Mouse (Mus musculus) hindbrain, embryonic 14.5 days (tissue): ENCODE data around the gene Prss29. TPM values are rescaled to one million over a fixed set of nuclear protein-coding genes. Genes with fewer than 3 reads are reported as not detected.

Experiments used
- ATAC-seq: fragments of 200-750 bp; cut with Nextera tagmentation; 2 replicates; pipeline ENCODE4 v1.8.0; 2017; ENCODE audit warnings: moderate number of reproducible peaks, mild to moderate bottlenecking, moderate TSS enrichment, moderate library complexity; ENCODE audit not compliant: low FRiP score
- DNase-seq: peaks from one replicate; pipeline ENCODE4 v3.0.0-alpha.2; 2015; ENCODE audit warnings: low spot score
- H3K27ac ChIP-seq: fragments of 300-500 bp; sonication (generic); 2 replicates; pipeline ENCODE4 v1.5.1; 2014; ENCODE audit warnings: mild to moderate bottlenecking, moderate library complexity
- H3K27me3 ChIP-seq: fragments of 300-500 bp; sonication (generic); 2 replicates; pipeline ENCODE4 v1.6.1; 2014; ENCODE audit warnings: mild to moderate bottlenecking, low read length, mixed read lengths; ENCODE audit not compliant: control insufficient read depth, insufficient read depth
- H3K36me3 ChIP-seq: fragments of 300-500 bp; sonication (generic); replicated peaks from 2 replicates; pipeline ENCODE4 v1.6.1; 2014; ENCODE audit not compliant: control insufficient read depth, insufficient read depth
- H3K4me1 ChIP-seq: fragments of 300-500 bp; sonication (generic); replicated peaks from 2 replicates; pipeline ENCODE4 v1.6.1; 2014; ENCODE audit warnings: antibody characterized with exemption, low read length, mixed read lengths; ENCODE audit not compliant: control insufficient read depth, insufficient read depth
- H3K4me2 ChIP-seq: fragments of 300-500 bp; sonication (generic); replicated peaks from 2 replicates; pipeline ENCODE4 v1.6.1; 2014; ENCODE audit warnings: mild to moderate bottlenecking, moderate library complexity
- H3K4me3 ChIP-seq: fragments of 300-500 bp; sonication (generic); replicated peaks from 2 replicates; pipeline ENCODE4 v1.5.1; 2014; ENCODE audit warnings: mild to moderate bottlenecking, low read length
- H3K9ac ChIP-seq: fragments of 300-500 bp; sonication (generic); 2 replicates; pipeline ENCODE4 v1.6.1; 2014
- H3K9me3 ChIP-seq: fragments of 300-500 bp; sonication (generic); 2 replicates; pipeline ENCODE4 v1.6.1; 2016; ENCODE audit warnings: low read length; ENCODE audit not compliant: control insufficient read depth
- WGBS: fragments of 180-500 bp; shearing (Covaris S2); extraction: QIAGEN DNeasy Blood & Tissue Kit; methylation state at CpG from one replicate; pipeline ENCODE4 v1.1.7; 2014; 5-methylcytosine and 5-hydroxymethylcytosine counted together
- polyA plus RNA-seq: library from polyadenylated mRNA; unstranded; fragments of >200 nt; fragmentation: Nextera tagmentation; extraction: Ambion mirVana; gene quantifications from 2 replicates; pipeline ENCODE4 v1.2.1, GENCODE M21; 2014

The Prss29 gene
- polyA plus RNA-seq, 1 experiment from 2014 or later = not detected

DNA sequence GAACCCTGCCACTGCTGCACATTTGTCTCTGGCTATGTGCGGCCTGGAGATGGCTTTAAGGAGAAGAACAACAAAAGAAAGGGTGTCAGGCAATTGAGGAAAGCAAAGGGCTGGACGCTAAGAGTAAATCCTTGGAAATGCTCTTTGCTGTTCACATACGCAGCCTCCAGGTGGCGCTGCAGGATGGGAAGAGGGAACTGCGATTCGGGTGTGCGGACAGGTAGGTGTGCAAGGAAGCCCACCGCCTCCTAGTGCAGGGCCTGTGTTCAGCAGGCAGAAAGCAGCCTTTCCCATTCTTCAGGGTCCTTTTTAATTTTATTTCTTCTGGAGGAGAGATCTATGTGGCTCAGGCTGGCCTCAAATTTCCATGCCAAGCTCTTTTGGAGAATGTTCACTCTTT is 15.5 kb downstream of the Prss29 start:
- Histone ChIP-seq H3K27me3 (no peaks in the 10 kb centered on the region), H3K9me3 (no peaks in the 10 kb centered on the region), H3K27ac (no peak overlapping the region), H3K4me3 (no peak overlapping the region), H3K9ac (no peak overlapping the region), H3K36me3 (no peaks in the 10 kb centered on the region), H3K4me2 (no peak overlapping the region), H3K4me1 (no peaks in the 10 kb centered on the region)
- 4% methylated on average over 8 of the region's 8 CpGs for WGBS
- ATAC-seq (no peak), DNase-seq (peak; percentile 85)

DNA sequence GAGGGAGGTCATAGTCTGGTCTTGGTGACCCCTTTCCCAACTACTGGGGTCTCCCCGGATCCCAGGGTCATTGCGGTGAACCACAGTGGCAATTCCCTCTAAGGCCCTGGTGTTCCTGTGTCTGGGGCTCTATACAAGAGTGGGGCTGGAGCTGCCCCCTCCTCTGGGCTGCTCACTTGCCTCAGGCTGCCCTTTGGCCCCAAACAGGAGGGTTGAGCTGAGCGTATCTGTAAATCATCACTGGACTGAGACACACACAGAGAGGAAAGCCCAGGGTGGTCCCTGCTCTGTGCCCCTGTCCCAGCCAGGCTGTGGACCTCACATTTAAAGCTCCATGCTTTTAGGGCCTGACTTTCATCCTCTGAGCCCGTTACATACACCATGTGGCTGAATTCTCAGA is 19.8 kb downstream of the Prss29 start:
- no peaks in the 10 kb centered on the region for H3K4me1 ChIP-seq
- H3K4me2 ChIP-seq = no peak overlapping the region
- no peak overlapping the region for H3K4me3 ChIP-seq
- no peaks in the 10 kb centered on the region for H3K36me3 ChIP-seq
- H3K27ac ChIP-seq = no peak overlapping the region
- H3K9ac ChIP-seq = no peak overlapping the region
- WGBS = 79% methylated on average over 4 of the region's 4 CpGs
- DNase-seq (no peak), ATAC-seq (no peak)
- H3K9me3 ChIP-seq = no peaks in the 10 kb centered on the region
- H3K27me3 ChIP-seq = no peaks in the 10 kb centered on the region

DNA sequence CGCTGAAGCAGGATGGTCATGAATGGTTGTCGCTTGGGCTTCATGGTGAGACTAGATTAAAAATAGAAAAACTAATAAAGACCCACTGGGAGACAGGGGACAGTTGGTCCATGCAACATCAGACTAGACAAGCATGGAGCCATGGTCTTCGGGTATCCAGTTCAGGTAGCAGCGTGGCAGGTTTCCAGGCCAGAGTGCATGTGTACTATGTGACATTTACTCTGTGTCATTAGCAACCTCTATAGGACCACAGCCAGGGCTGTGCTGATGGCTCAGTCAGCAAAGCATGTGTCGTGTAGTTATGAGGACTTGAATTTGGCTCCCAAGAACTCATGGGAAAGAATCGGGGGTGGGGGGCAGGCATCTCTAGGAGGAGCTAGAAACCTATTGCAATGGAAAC is 21.5 kb downstream of the Prss29 start:
- Histone ChIP-seq H3K4me1 (no peaks in the 10 kb centered on the region), H3K9ac (no peak overlapping the region), H3K27ac (no peak overlapping the region), H3K27me3 (no peaks in the 10 kb centered on the region), H3K36me3 (no peaks in the 10 kb centered on the region), H3K4me3 (no peak overlapping the region), H3K4me2 (no peak overlapping the region), H3K9me3 (no peaks in the 10 kb centered on the region)
- WGBS = 84% methylated on average over 6 of the region's 6 CpGs
- ATAC-seq = no peak
- DNase-seq = no peak

DNA sequence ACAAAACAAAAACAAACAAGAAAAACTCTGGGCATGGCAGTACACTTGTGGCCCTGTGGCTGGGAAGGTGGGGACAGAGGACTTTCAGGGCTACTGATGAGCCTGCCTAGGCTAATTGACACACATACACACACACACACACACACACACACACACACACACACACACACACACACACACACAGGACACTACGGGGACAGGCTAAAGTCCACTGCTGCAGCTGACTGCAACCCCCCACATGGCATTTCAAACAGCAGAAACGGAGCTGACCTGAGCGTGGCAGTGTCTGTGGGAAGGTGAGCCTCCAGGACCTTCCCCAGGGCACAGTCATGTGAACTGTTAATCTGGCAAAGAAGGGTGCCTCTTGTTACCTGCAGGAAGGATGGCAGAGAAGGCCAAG is 23.0 kb downstream of the Prss29 start:
- Histone ChIP-seq H3K36me3 (no peaks in the 10 kb centered on the region), H3K27me3 (no peaks in the 10 kb centered on the region), H3K27ac (no peak overlapping the region), H3K9ac (no peak overlapping the region), H3K4me3 (no peak overlapping the region), H3K4me2 (no peak overlapping the region), H3K9me3 (no peaks in the 10 kb centered on the region), H3K4me1 (no peaks in the 10 kb centered on the region)
- WGBS = 59% methylated on average over 3 of the region's 3 CpGs
- DNase-seq (no peak), ATAC-seq (no peak)

DNA sequence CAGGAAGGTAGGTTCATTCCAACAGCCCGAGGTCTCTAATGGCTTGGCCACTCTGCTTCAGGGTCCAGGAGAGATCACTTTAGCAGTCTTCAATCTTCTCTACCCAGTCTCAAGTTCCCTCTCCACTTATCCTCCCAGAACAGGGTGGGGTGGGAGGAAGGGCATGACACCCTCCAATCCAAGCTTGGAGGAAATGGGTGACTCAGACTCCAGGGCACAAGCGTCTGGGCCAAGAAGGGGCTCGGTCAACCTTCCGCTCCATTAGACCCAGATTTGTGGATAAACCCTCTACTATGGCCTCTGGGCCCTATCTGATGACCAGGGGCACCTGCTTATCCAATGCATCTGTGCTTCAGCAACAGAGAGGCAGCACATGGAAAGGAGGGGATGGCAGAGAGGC is 27.0 kb downstream of the Prss29 start, which contains the start of gene Tpsab1:
Gene Tpsab1 (minus strand): TSS at position 101 of the 400 bp plus-strand sequence.
- H3K4me3 ChIP-seq = no peak within 1 kb of the TSS
- no peak within 1 kb of the TSS for H3K4me2 ChIP-seq
- H3K4me1 ChIP-seq = no peaks in the 10 kb centered on the region
- no peaks in the 10 kb centered on the region for H3K36me3 ChIP-seq
- ATAC-seq = no peak
- no peaks in the 10 kb centered on the region for H3K27me3 ChIP-seq
- H3K9me3 ChIP-seq = no peaks in the 10 kb centered on the region
- H3K27ac ChIP-seq = no peak within 1 kb of the TSS
- no peak within 1 kb of the TSS for H3K9ac ChIP-seq
- WGBS = 93% methylated on average over 4 of the region's 4 CpGs
- DNase-seq = no peak

DNA sequence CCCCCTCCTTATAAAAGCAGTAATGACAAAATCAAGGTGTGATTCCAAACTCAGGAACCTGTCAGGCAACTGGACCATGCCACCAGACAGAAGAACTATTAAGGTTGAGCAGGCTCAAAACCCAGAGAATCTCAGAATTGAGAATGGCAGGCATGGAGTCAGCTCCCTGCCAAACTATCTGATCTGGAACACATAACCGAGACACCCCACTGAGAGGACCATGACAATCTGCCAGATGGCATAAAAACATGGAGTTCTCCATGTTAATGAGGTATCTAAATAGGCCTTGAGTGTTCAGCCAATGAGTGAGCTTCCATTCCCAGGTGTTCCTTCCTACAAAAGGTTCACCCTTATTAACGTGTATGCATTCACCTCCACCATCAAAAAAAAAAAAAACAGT is 42.8 kb downstream of the Prss29 start:
- Histone ChIP-seq H3K4me1 (no peaks in the 10 kb centered on the region), H3K27ac (no peak overlapping the region), H3K9ac (no peak overlapping the region), H3K9me3 (no peaks in the 10 kb centered on the region), H3K4me3 (no peak overlapping the region), H3K36me3 (no peaks in the 10 kb centered on the region), H3K4me2 (no peak overlapping the region), H3K27me3 (no peaks in the 10 kb centered on the region; the same call in 1 of the 2 replicates)
- 60% methylated on average over 2 of the region's 2 CpGs for WGBS
- ATAC-seq = no peak
- no peak for DNase-seq

DNA sequence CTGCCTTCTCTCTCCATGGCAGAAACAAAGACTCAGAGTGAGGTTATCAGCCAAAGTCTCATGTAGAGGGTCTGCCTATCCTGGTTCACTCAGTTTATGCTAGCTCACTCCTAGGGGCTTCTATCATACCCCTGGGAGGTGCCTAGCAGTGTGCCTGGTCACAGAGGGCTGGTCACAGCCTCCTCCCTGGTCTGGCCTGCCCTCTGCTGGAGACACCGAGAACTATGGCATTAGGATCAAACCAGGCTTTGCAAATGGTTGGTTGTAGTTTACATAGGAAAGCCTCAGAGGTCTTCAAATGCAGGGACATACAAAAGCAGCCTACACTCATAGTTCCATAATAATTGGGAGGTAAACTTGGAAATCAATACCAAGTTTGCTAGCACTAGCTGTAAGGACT is 45.3 kb downstream of the Prss29 start:
- H3K4me3 ChIP-seq = no peak overlapping the region

DNA sequence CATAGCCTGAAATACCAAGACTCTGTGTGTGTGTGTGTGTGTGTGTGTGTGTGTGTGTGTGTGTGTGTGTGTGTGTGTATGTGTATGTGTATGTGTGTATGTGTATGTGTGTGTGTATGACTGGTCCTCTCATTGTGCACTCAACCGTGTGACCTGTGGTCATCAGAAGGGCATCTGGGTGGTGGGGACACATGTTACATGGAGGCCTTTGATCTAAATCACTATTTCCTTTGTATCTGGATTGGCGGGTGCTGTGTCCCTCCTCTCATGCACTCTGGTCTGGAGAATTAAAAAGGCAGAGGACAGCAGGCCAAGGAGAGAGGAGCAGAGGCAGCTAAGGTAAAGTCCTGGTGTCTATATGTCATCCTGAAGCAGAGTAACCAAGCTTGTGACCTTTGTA is 47.6 kb downstream of the Prss29 start, which contains the start of gene Tpsb2:
Gene Tpsb2 (plus strand): TSS at position 301 of the 400 bp plus-strand sequence.
- no peak within 1 kb of the TSS for H3K4me2 ChIP-seq
- no peak within 1 kb of the TSS for H3K4me3 ChIP-seq
- H3K4me1 ChIP-seq = no peaks in the 10 kb centered on the region
- H3K9ac ChIP-seq = no peak within 1 kb of the TSS
- ATAC-seq (no peak), DNase-seq (no peak)
- no peaks in the 10 kb centered on the region for H3K9me3 ChIP-seq
- 80% methylated on average over 2 of the region's 2 CpGs for WGBS
- no peaks in the 10 kb centered on the region for H3K36me3 ChIP-seq
- no peak within 1 kb of the TSS for H3K27ac ChIP-seq
- H3K27me3 ChIP-seq = no peaks in the 10 kb centered on the region; the same call in 1 of the 2 replicates

More for the DNA sequence above, 45.3 kb downstream of the Prss29 start:
- no peaks in the 10 kb centered on the region; the same call in 1 of the 2 replicates for H3K27me3 ChIP-seq
- H3K27ac ChIP-seq = no peak overlapping the region
- H3K9me3 ChIP-seq = no peaks in the 10 kb centered on the region
- DNase-seq = no peak
- H3K36me3 ChIP-seq = no peaks in the 10 kb centered on the region
- whole genome bisulfite sequencing = 13% methylated on average over 1 of the region's 1 CpGs
- no peak for ATAC-seq
- no peaks in the 10 kb centered on the region for H3K4me1 ChIP-seq
- no peak overlapping the region for H3K4me2 ChIP-seq
- no peak overlapping the region for H3K9ac ChIP-seq

DNA sequence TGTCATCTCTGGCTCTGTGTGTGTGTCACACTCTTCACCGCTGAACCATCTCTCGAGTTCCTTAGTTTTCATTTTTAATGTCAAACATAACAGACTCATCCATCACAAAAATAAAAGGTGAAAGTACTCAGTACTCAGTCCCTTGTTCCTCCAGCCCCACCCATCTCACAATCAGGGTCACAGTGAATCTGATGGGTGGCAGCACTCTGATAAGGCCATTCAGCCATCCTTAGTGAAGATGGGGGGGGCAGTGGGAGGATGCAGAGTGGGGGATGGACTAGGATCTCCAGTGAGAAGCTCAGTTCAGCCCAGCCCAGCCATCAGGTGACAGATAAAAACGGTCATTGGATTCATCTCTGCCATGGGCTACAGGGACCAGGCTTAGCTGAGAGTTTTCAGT is 50.5 kb downstream of the Prss29 start, which contains the start of gene Tpsg1:
Gene Tpsg1 (plus strand): TSS at position 301 of the 400 bp plus-strand sequence.
- Histone ChIP-seq H3K4me1 (no peaks in the 10 kb centered on the region), H3K27ac (no peak within 1 kb of the TSS), H3K4me2 (no peak within 1 kb of the TSS), H3K9me3 (no peaks in the 10 kb centered on the region), H3K9ac (no peak within 1 kb of the TSS), H3K4me3 (no peak within 1 kb of the TSS), H3K36me3 (no peaks in the 10 kb centered on the region), H3K27me3 (no peaks in the 10 kb centered on the region; the same call in 1 of the 2 replicates)
- ATAC-seq (no peak), DNase-seq (no peak)
- WGBS = 79% methylated on average over 3 of the region's 3 CpGs
